Mouse (Mus musculus) CD8-positive naive resting alpha-beta T cell, adult 2 months (primary cell): Measurements from ENCODE around the gene Scn1b.

Experiments
- DNase-seq, 2 experiments: peaks; one replicate each; pipeline ENCODE4 v3.0.0; 2022; ENCODE audit warnings: low read depth in 2 of 2, low spot score in 2 of 2

Gene Scn1b

GRCm38 (mm10) chr7:31117465-31117864, 9.3 kb downstream of the Scn1b start:
- no peak for DNase-seq

GRCm38 (mm10) chr7:31116721-31117145, 10.1 kb downstream of the Scn1b start:
- no peak for DNase-seq

GRCm38 (mm10) chr7:31115587-31116043, 11.2 kb downstream of the Scn1b start:
- no peak for DNase-seq

GRCm38 (mm10) chr7:31115182-31115581, 11.6 kb downstream of the Scn1b start, which contains the start of gene Hpn:
Gene Hpn, minus strand, starts transcription at chr7:31115290.
- DNase-seq: no peak

GRCm38 (mm10) chr7:31114646-31115045, 12.2 kb downstream of the Scn1b start:
- no peak for DNase-seq

GRCm38 (mm10) chr7:31113800-31114199, 13.0 kb downstream of the Scn1b start:
- DNase-seq: no peak

GRCm38 (mm10) chr7:31112036-31112435, 14.8 kb downstream of the Scn1b start:
- DNase-seq: no peak

- DNase-seq: no peak
Measured at GRCm38 (mm10) chr7:31110861-31111385, 15.9 kb downstream of the Scn1b start.

- no peak for DNase-seq
Measured at GRCm38 (mm10) chr7:31109796-31110195, 17.0 kb downstream of the Scn1b start.

- no peak for DNase-seq
Measured at GRCm38 (mm10) chr7:31109091-31109490, 17.7 kb downstream of the Scn1b start.

- DNase-seq: no peak
Measured at GRCm38 (mm10) chr7:31107781-31108180, 19.0 kb downstream of the Scn1b start.

- no peak for DNase-seq
Measured at GRCm38 (mm10) chr7:31106166-31106565, 20.6 kb downstream of the Scn1b start.

- no peak for DNase-seq
Measured at GRCm38 (mm10) chr7:31105061-31105768, 21.6 kb downstream of the Scn1b start.

- DNase-seq: no peak
Measured at GRCm38 (mm10) chr7:31100786-31101185, 26.0 kb downstream of the Scn1b start.

GRCm38 (mm10) chr7:31099612-31099982, 27.2 kb downstream of the Scn1b start:
- DNase-seq: no peak

- peak in 1 of 2 experiments; percentile 33 for DNase-seq
Measured at GRCm38 (mm10) chr7:31098697-31099611, 27.8 kb downstream of the Scn1b start.

- peak; percentile 81 to 86 for DNase-seq
Measured at GRCm38 (mm10) chr7:31097583-31098248, 29.1 kb downstream of the Scn1b start.

GRCm38 (mm10) chr7:31096892-31097564, 29.8 kb downstream of the Scn1b start:
- no peak for DNase-seq

- DNase-seq: peak in 1 of 2 experiments; percentile 45
Measured at GRCm38 (mm10) chr7:31094774-31095501, 31.9 kb downstream of the Scn1b start.

- DNase-seq: peak; percentile 37 to 58
Measured at GRCm38 (mm10) chr7:31089721-31090120, 37.1 kb downstream of the Scn1b start.
